Mouse (Mus musculus): Measurements from ENCODE around the gene Iqck. TPM values are rescaled to one million over a fixed set of nuclear protein-coding genes. Genes with fewer than 3 reads are reported as not detected.

The Iqck gene
- 4.4 and 4.9 TPM in 2 replicates for polyA plus RNA-seq (2015; fragmentation: Nextera tagmentation; extraction: Ambion mirVana)

DNA sequence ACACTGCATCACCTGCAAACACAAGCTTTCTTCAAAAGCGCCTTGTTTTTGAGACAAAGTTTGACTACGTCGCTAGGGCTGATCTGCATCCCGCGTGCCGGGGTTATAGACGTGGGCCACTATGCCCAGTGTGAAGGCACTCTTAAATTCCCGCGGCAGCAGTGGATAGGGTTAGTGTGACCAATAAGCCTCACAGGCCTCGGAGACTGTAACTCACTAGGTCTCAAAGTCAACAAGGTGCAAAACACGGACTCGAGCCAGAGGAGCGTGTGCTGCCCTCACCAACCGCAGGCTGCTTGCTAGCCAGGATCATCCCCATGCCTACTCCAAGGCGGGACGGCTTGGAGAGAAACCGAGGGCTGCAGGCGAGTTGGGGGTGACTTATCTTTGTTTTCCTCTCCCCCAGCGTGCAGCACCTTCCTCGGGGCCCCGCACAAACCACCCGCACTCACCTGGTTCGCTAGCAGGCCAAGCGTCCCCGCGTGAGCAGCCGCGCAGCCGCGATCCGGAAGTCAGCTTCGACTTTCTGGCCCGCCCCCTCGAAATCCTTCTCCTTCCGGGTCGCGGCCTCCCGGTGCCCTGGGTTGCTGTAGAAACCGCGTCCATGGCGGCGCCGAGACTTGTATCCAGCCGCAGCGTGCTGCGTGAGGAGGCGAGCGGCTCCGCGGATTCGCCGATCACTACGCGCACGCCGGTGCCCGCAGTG, at the start of gene Iqck:
TSS of gene Iqck (plus strand) at position 582 of the 706 bp plus-strand sequence.
- peak within 1 kb of the TSS; percentile 98 for H3K4me3 ChIP-seq
- WGBS: under 1% methylated on average over 57 of the region's 57 CpGs
- ATAC-seq (replicated peaks): peak; percentile 98
- peak within 1 kb of the TSS; percentile 88 for H3K4me2 ChIP-seq
- H3K36me3 ChIP-seq (replicated peaks): peaks cover 15% of the 10 kb centered on the region; the same call in 1 of the 2 replicates
- peaks cover 29% of the 10 kb centered on the region for H3K4me1 ChIP-seq
- no peaks in the 10 kb centered on the region for H3K9me3 ChIP-seq
- H3K9ac ChIP-seq: peak within 1 kb of the TSS; percentile 71
- no peaks in the 10 kb centered on the region for H3K27me3 ChIP-seq (replicated peaks)
- peak within 1 kb of the TSS; percentile 88 for H3K27ac ChIP-seq

DNA sequence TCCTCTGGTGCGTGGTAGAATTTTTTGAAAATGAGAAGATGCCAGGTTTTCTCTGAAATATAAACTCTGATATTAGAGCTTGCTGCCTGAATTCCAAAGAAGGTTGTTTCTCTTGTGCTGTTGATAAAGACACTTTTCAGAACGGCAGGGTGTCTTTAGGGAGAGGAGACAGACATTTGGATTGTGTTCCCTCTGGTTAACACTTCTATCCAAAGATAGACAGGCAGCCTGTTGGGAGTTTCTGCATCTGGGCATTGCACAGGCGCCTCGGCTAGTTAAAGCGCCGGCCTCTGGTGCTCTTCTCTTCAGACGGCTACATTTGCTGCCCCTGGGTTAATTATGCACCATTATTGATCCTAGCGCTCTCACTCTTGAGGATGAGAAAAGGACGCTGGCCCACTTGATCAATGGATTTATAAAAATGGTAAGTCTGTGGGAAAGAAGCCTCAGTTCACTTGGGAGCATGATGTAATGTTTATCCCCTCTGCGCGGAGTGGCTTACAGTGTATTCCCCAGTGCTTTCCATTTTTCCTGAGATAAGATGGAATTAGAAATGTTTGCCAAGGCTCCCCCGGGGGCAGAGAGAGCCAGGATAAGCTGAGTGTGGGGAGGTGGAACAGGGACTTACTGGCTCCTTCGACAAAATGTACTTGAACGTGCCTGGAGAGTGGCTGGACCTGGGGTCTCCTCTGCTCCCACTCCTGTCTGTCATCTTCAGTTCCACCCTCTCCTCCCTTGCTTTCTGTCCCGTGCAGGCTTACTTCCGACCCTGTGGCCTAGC, 48.7 kb upstream of the Iqck start:
- Histone ChIP-seq H3K27me3 (replicated peaks) (no peaks in the 10 kb centered on the region), H3K4me3 (no peak overlapping the region), H3K9me3 (no peaks in the 10 kb centered on the region), H3K4me2 (no peak overlapping the region), H3K36me3 (replicated peaks) (peaks cover 11% of the 10 kb centered on the region; the same call in 1 of the 2 replicates), H3K9ac (no peak overlapping the region), H3K4me1 (peaks cover 12% of the 10 kb centered on the region), H3K27ac (peak overlapping the region; percentile 46)
- ATAC-seq (replicated peaks): peak; percentile 48; the same call in 1 of the 2 replicates
- 46% methylated on average over 16 of the region's 16 CpGs for whole genome bisulfite sequencing

GRCm38 (mm10) chr7:118807899-118808298, 47.7 kb upstream of the Iqck start:
- Histone ChIP-seq H3K4me3 (no peak overlapping the region), H3K36me3 (replicated peaks) (peaks cover 14% of the 10 kb centered on the region; the same call in 1 of the 2 replicates), H3K27ac (no peak overlapping the region), H3K4me1 (peaks cover 12% of the 10 kb centered on the region), H3K27me3 (replicated peaks) (no peaks in the 10 kb centered on the region), H3K9me3 (no peaks in the 10 kb centered on the region), H3K4me2 (no peak overlapping the region), H3K9ac (no peak overlapping the region)
- no peak for ATAC-seq (replicated peaks)
- WGBS: 81% methylated on average over 8 of the region's 8 CpGs

DNA sequence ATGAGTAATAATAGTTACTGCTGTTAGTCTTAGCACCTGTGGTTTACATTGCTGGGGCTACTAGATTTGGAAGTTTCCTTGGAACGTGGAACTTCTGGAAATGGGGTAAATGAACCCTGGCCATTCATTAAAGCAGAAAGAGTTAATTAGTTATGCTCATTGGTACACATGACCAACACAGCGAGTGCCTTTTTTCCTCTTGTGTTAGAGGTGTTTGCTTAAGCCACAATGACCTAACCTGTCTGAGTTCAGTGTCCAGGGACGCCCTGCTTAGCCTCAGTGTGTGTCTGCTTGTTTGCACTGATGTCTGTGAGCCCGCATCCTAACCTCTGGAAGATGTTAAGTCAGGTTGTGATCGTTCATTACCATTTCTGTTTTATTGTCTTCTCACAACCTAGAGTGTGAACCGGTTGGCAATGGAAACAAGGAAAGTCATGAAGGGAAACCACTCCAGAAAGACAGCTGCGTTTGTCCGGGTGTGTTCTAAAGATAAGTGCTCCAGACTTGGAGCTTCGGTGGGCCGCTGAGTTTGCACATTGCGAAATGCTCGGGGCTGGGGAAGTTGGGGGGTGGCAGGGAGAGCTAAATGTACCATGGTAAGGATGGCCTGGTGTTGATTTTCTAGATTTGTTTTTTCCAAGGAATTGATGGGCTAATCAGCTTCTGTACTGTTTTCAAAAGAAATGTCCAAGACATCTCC, 44.0 kb upstream of the Iqck start:
- H3K27me3 ChIP-seq (replicated peaks): no peaks in the 10 kb centered on the region
- ATAC-seq (replicated peaks): no peak

GRCm38 (mm10) chr7:118813592-118813991, 42.0 kb upstream of the Iqck start:
- Histone ChIP-seq H3K4me1 (no peaks in the 10 kb centered on the region), H3K9me3 (no peaks in the 10 kb centered on the region), H3K9ac (no peak overlapping the region), H3K27me3 (replicated peaks) (no peaks in the 10 kb centered on the region), H3K27ac (no peak overlapping the region), H3K36me3 (replicated peaks) (peaks cover 30% of the 10 kb centered on the region; the same call in 1 of the 2 replicates), H3K4me3 (no peak overlapping the region), H3K4me2 (no peak overlapping the region)
- 90% methylated on average over 4 of the region's 4 CpGs for WGBS
- no peak for ATAC-seq (replicated peaks)

More for the DNA sequence above, 44.0 kb upstream of the Iqck start:
- Histone ChIP-seq H3K36me3 (replicated peaks) (peaks cover 25% of the 10 kb centered on the region; the same call in 1 of the 2 replicates), H3K27ac (no peak overlapping the region), H3K9me3 (no peaks in the 10 kb centered on the region), H3K4me2 (no peak overlapping the region), H3K9ac (no peak overlapping the region), H3K4me3 (no peak overlapping the region), H3K4me1 (peaks cover 9% of the 10 kb centered on the region)
- WGBS: 88% methylated on average over 12 of the region's 12 CpGs

DNA sequence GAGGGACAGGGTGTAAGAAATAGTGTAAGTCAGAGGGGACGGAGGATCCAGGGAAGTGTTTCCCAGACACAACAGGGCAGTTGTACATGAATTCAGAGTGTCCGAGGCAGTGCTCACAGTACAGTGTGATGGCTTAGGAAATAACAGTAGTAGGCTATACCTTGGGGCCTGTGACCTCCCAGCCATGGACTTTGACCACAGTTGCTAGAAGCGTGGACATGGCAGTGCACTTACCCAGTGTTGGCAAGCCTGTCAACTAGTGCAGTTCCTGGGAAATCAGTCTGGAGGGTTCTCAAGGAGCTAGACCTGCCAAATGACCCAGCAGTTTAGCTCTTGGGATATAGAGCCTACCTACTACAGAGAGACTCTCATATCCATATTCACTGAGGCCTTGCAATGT, 39.3 kb upstream of the Iqck start:
- peaks cover 25% of the 10 kb centered on the region; the same call in 1 of the 2 replicates for H3K36me3 ChIP-seq (replicated peaks)
- no peak for ATAC-seq (replicated peaks)
- 92% methylated on average over 3 of the region's 3 CpGs for WGBS

GRCm38 (mm10) chr7:118817741-118818140, 37.8 kb upstream of the Iqck start:
- WGBS: 94% methylated on average over 7 of the region's 7 CpGs
- no peak overlapping the region for H3K4me3 ChIP-seq
- H3K27me3 ChIP-seq (replicated peaks): no peaks in the 10 kb centered on the region
- no peak overlapping the region for H3K4me2 ChIP-seq
- H3K27ac ChIP-seq: no peak overlapping the region
- ATAC-seq (replicated peaks): no peak
- H3K36me3 ChIP-seq (replicated peaks): peaks cover 21% of the 10 kb centered on the region; the same call in 1 of the 2 replicates
- no peaks in the 10 kb centered on the region for H3K9me3 ChIP-seq
- H3K9ac ChIP-seq: no peak overlapping the region
- H3K4me1 ChIP-seq: no peaks in the 10 kb centered on the region

More for the DNA sequence above, 39.3 kb upstream of the Iqck start:
- no peaks in the 10 kb centered on the region for H3K4me1 ChIP-seq
- no peak overlapping the region for H3K9ac ChIP-seq
- no peaks in the 10 kb centered on the region for H3K27me3 ChIP-seq (replicated peaks)
- no peaks in the 10 kb centered on the region for H3K9me3 ChIP-seq
- no peak overlapping the region for H3K4me2 ChIP-seq
- H3K27ac ChIP-seq: no peak overlapping the region
- no peak overlapping the region for H3K4me3 ChIP-seq

DNA sequence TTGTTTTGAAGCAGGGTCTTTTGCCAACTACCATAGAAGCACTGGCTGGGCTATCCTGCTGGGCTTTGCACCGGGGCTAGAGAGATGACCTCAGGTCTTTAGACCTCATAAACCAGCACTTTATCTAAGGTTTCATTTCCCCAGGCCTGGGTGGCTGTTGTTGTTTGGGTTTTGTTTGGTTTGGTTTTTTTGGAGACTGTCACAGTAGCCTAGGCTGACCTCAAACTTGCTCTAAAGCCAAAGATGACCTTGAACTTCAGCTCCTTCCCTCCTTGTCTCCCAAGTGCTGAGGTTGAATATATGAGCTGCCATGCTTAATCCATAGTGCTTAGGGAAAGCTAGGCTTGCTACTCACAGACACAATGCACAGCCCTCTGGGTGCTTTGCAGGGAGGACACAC, 35.9 kb upstream of the Iqck start:
- no peaks in the 10 kb centered on the region for H3K9me3 ChIP-seq
- no peaks in the 10 kb centered on the region for H3K27me3 ChIP-seq (replicated peaks)
- WGBS: 79% methylated on average over 1 of the region's 1 CpGs
- no peak for ATAC-seq (replicated peaks)
- no peak overlapping the region for H3K9ac ChIP-seq
- no peaks in the 10 kb centered on the region for H3K4me1 ChIP-seq
- H3K36me3 ChIP-seq (replicated peaks): peaks cover 13% of the 10 kb centered on the region; the same call in 1 of the 2 replicates
- H3K4me3 ChIP-seq: no peak overlapping the region
- H3K27ac ChIP-seq: no peak overlapping the region
- H3K4me2 ChIP-seq: no peak overlapping the region

DNA sequence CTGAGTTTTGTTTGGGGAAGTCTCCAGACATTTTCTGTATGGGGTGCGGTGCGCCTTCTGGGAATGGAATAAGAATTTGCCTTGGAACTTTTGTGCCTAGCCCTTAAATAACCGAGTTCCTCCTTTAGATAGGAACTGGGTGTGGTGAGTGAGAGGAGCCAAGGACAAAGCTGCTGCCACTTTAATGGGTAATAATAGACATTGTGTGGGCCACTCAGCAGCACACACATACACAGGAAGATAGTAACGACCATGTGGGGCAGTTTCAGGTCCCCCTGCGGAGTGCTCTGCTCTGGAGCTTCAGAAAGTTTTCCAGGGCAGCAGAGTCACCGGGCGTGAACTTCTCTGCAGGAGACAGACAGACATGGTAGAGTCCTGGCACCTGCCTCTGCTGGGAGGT, 34.2 kb upstream of the Iqck start:
- no peak overlapping the region for H3K27ac ChIP-seq
- ATAC-seq (replicated peaks): no peak
- 74% methylated on average over 7 of the region's 7 CpGs for WGBS

GRCm38 (mm10) chr7:118821887-118822556, 33.5 kb upstream of the Iqck start:
- 91% methylated on average over 12 of the region's 12 CpGs for WGBS
- no peak for ATAC-seq (replicated peaks)
- no peaks in the 10 kb centered on the region for H3K4me1 ChIP-seq
- no peak overlapping the region for H3K4me2 ChIP-seq
- H3K36me3 ChIP-seq (replicated peaks): peaks cover 7% of the 10 kb centered on the region; the same call in 1 of the 2 replicates
- H3K9me3 ChIP-seq: no peaks in the 10 kb centered on the region
- no peak overlapping the region for H3K9ac ChIP-seq
- no peak overlapping the region for H3K27ac ChIP-seq
- no peaks in the 10 kb centered on the region for H3K27me3 ChIP-seq (replicated peaks)
- H3K4me3 ChIP-seq: no peak overlapping the region

More for the DNA sequence above, 34.2 kb upstream of the Iqck start:
- Histone ChIP-seq H3K4me3 (no peak overlapping the region), H3K27me3 (replicated peaks) (no peaks in the 10 kb centered on the region), H3K36me3 (replicated peaks) (peaks cover 7% of the 10 kb centered on the region; the same call in 1 of the 2 replicates), H3K9ac (no peak overlapping the region), H3K9me3 (no peaks in the 10 kb centered on the region), H3K4me1 (no peaks in the 10 kb centered on the region), H3K4me2 (no peak overlapping the region)

DNA sequence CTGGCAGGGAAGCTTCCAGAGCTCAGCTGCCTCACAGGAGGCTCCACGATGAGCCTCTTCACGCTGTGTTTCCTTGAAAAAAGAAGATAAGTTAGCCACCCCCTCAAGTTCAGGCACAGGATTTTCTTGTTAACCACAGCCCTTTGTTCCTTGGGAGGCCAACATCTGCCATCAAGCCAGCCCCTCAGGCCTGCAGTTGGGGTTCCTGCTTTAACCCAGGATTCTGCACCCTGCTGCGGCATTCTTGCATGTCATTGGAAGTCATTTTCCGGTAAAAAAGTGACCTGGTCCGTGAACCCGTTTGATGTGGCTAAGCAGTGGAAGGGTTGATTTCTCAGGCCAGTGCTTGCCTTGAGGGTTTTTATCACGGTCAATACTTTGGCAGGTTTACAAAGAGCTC, 31.1 kb upstream of the Iqck start:
- no peaks in the 10 kb centered on the region for H3K27me3 ChIP-seq (replicated peaks)
- peaks cover 2% of the 10 kb centered on the region; the same call in 1 of the 2 replicates for H3K36me3 ChIP-seq (replicated peaks)
- ATAC-seq (replicated peaks): no peak
- 45% methylated on average over 7 of the region's 7 CpGs for WGBS
- no peak overlapping the region for H3K4me3 ChIP-seq
- H3K9me3 ChIP-seq: no peaks in the 10 kb centered on the region
- 0 out of 2 replicates have a peak, but pooled peaks cover 7% of the 10 kb centered on the region for H3K4me1 ChIP-seq
- no peak overlapping the region for H3K9ac ChIP-seq
- H3K27ac ChIP-seq: no peak overlapping the region
- no peak overlapping the region for H3K4me2 ChIP-seq

Measured in midbrain, embryonic 15.5 days (tissue).